Mouse (Mus musculus) hindbrain, postnatal 0 days (tissue): ENCODE measurements around the gene Btd. TPM values are rescaled to one million over a fixed set of nuclear protein-coding genes. Genes with fewer than 3 reads are reported as not detected.

Source experiments
- ATAC-seq: fragments of 200-750 bp; cut with Nextera tagmentation; 2 replicates; pipeline ENCODE4 v1.8.0; 2017; ENCODE audit warnings: mild to moderate bottlenecking, moderate TSS enrichment, moderate library complexity
- DNase-seq: peaks from one replicate; pipeline ENCODE4 v3.0.0-alpha.2; 2015; ENCODE audit warnings: low spot score
- H3K27ac ChIP-seq: fragments of 300-500 bp; sonication (generic); 2 replicates; pipeline ENCODE4 v1.5.1; 2014; ENCODE audit warnings: mild to moderate bottlenecking
- H3K27me3 ChIP-seq: fragments of 300-500 bp; sonication (generic); 2 replicates; pipeline ENCODE4 v1.6.1; 2014; ENCODE audit warnings: low read length, mixed read lengths; ENCODE audit not compliant: insufficient read depth
- H3K36me3 ChIP-seq: fragments of 300-500 bp; sonication (generic); 2 replicates; pipeline ENCODE4 v1.6.1; 2014; ENCODE audit warnings: low read length, mixed read lengths; ENCODE audit not compliant: insufficient read depth
- H3K4me1 ChIP-seq: fragments of 300-500 bp; sonication (generic); 2 replicates; pipeline ENCODE4 v1.6.1; 2014; ENCODE audit warnings: antibody characterized with exemption, low read length, mixed read lengths; ENCODE audit not compliant: insufficient read depth
- H3K4me2 ChIP-seq: fragments of 300-500 bp; sonication (generic); 2 replicates; pipeline ENCODE4 v1.6.1; 2014; ENCODE audit warnings: low read depth, mild to moderate bottlenecking, low read length, moderate library complexity, mixed read lengths
- H3K4me3 ChIP-seq: fragments of 300-500 bp; sonication (generic); 2 replicates; pipeline ENCODE4 v1.5.1; 2014; ENCODE audit warnings: low read length
- H3K9ac ChIP-seq: fragments of 300-500 bp; sonication (generic); replicated peaks from 2 replicates; pipeline ENCODE4 v1.6.1; 2014; ENCODE audit warnings: mild to moderate bottlenecking, low read length, moderate library complexity, mixed read lengths
- H3K9me3 ChIP-seq: fragments of 300-500 bp; sonication (generic); 2 replicates; pipeline ENCODE4 v1.6.1; 2016; ENCODE audit warnings: low read length, mixed read lengths
- CTCF ChIP-seq: IDR thresholded peaks from 2 replicates; pipeline ENCODE4 v1.5.1; 2016; ENCODE audit warnings: antibody characterized with exemption, control low read depth, low read depth
- WGBS: fragments of 180-500 bp; shearing (Covaris S2); extraction: QIAGEN DNeasy Blood & Tissue Kit; methylation state at CpG from one replicate; pipeline ENCODE4 v1.1.7; 2014; 5-methylcytosine and 5-hydroxymethylcytosine counted together
- polyA plus RNA-seq: library from polyadenylated mRNA; unstranded; fragments of >200 nt; fragmentation: Nextera tagmentation; extraction: Ambion mirVana; gene quantifications from 2 replicates; pipeline ENCODE4 v1.2.1, GENCODE M21; 2015
- total RNA-seq: library from RNA; depleted of rRNA; stranded (reverse); fragments of >200 nt; gene quantifications from 2 replicates; pipeline ENCODE4 v1.2.3, GENCODE M21; 2014

Gene Btd
- total and polyA plus RNA-seq, 2 experiments from 2014 or later = 24.5 to 30.8 TPM

DNA sequence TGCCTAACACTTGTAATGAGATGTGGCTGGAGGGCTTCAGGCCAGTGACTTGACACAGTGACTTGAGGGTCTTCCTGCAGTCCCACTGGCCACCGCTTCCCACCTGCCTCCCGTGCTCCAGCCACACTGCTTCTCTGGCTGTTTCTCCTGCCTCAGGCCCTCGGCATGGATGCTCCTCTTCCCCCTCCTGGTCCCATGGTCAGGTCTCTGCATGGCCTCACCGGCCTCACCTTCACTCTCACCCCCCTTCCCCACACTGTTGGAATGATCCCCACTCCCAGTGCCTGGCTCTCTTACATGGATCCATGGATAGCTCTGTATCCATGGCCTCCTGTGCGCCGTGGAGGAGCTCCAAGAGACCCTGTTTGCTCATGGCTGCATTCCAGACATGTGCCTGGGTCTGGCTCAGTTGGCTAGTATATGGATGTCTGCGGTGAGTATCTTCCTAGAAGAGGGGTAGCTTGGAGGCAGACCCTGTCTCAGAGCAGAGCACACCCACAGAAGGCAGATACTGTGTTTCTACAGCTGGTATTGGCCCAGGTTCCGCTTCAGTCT, 17.4 kb downstream of the Btd start:
- 68% methylated on average over 8 of the region's 8 CpGs for WGBS
- no peak for DNase-seq

DNA sequence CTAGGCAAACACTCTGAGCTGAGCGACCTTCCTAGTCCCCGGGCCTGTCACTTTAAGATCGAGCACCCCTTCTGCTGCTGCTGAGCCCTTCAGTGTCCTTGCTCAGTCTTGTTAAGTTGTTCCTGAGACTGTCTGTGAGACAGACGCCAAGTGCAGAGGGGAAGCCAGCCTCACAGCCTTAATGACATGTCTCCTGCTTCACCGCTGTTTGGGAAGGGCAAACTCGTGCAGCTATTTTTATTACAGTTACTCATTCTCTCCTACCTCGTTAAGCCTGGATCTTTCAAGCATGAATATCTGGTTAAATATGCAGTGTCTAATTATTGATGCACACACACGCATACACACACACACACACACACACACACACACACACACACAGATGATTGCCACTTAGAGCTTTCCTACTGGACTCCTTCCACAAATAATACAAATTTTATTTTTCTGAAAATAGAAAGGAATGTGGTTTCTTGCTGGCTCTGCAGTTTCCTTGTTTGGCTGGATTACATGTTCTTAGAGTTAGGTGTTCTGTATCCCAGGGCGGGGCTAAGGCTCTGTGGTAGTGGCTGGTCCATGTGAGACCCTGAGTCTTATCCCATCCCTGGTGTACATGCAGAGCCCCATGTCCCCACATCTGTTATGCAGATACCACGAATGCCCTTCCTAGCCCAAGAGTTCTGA, 18.8 kb downstream of the Btd start:
- H3K9ac ChIP-seq = no peak overlapping the region; the same call in 1 of the 2 replicates
- WGBS = 36% methylated on average over 10 of the region's 10 CpGs
- no peaks in the 10 kb centered on the region for H3K9me3 ChIP-seq
- H3K4me3 ChIP-seq = no peak overlapping the region
- peak overlapping the region; percentile 99 for H3K27ac ChIP-seq
- H3K4me1 ChIP-seq = peaks cover 39% of the 10 kb centered on the region
- no peaks in the 10 kb centered on the region for H3K36me3 ChIP-seq
- TF ChIP-seq CTCF = no peak
- ATAC-seq (no peak), DNase-seq (peak; percentile 53)
- H3K27me3 ChIP-seq = no peaks in the 10 kb centered on the region
- no peak overlapping the region for H3K4me2 ChIP-seq

More for the DNA sequence above, 17.4 kb downstream of the Btd start:
- Histone ChIP-seq H3K36me3 (no peaks in the 10 kb centered on the region), H3K4me3 (no peak overlapping the region), H3K9ac (no peak overlapping the region), H3K27ac (peak overlapping the region; percentile 99; the same call in 1 of the 2 replicates), H3K4me2 (no peak overlapping the region), H3K27me3 (no peaks in the 10 kb centered on the region), H3K9me3 (no peaks in the 10 kb centered on the region), H3K4me1 (peaks cover 27% of the 10 kb centered on the region)
- TF ChIP-seq CTCF = no peak
- no peak for ATAC-seq

DNA sequence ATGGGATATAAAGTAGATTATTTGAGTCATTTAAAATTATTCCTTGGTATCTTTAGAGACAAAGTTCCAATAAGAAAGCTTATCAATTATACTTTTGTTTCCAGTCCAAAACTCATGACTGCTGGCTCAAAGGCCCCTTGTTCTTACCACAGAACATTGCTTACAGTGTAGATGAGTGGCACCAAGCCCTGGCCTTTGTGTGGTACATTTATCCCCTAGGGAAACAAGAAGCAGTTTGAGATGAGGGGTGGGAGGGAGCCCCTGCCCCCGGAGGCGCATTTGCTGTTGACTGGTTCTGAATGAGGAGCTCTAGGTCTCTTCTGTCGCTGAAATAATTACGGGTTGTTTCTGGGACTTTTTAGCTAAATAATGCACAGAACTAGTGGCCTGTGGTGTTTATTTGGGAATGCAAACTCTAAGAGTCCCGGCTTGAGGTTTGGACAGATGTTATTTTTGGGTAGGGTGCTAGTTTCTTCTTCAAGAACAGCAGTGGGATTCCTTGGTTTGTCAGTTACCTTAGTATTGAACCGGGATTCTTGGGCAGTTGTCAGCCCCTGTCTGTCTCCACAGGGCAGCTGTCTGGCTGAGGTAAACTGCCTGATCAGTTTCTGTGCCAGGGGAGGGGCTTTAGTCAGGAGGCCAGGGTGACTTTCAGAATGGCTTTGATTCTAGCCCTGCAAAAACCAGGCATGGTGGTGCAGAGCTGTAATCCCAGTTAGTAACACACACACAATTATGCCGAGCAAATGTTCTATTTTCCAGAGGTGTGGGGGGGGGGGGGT, 19.7 kb downstream of the Btd start:
- ATAC-seq (no peak), DNase-seq (peak; percentile 49)
- Histone ChIP-seq H3K4me2 (0 out of 2 replicates have a peak overlapping the region, but pooled peaks have one; percentile 0), H3K4me3 (no peak overlapping the region), H3K9me3 (no peaks in the 10 kb centered on the region), H3K27ac (peak overlapping the region; percentile 99), H3K4me1 (peaks cover 43% of the 10 kb centered on the region), H3K36me3 (no peaks in the 10 kb centered on the region), H3K9ac (no peak overlapping the region), H3K27me3 (no peaks in the 10 kb centered on the region)
- 41% methylated on average over 7 of the region's 7 CpGs for WGBS
- no peak for TF ChIP-seq CTCF

DNA sequence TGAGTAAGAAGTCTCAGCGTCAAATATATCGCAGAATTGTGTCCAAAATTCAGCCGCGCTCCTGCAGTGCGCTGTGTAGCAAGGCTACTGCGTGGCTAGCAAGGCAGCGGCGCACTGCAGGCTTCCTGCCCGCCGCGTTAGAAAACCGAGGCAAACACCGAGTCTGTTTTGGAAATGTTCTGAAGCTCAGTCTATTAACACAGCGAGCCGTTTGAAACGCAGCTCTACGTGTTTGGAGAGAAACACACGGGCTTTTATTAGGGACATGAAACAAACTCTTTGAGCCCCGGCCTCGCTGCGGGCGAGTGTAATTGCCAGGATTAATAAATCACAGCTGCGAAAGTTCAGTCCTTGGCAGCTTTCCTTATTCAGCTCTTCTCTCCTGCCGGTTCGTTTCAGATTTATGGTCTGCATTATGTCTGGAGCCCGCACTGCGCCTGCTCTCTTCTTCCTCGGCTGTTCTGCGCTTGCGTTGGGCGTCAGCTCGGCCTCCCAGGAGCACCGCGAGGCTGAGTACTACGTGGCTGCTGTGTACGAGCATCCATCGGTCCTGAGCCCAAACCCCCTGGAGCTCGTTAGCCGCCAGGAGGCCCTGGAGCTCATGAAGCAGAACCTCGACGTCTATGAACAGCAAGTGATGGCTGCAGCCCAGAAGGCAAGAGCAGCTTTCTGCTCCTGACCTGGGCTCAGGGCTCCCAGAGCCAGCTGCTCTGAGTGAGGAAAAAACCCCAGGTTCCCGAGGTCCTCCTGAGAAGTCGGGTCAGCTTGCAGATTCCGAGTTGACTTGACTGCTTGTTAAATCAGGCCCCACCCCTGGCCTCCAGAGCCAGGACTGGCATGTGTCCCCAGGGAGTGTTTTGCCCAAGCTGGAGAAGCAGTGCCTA, 21.1 kb downstream of the Btd start:
- no peaks in the 10 kb centered on the region; the same call in 1 of the 2 replicates for H3K36me3 ChIP-seq
- no peaks in the 10 kb centered on the region for H3K27me3 ChIP-seq
- peak overlapping the region; percentile 60 for H3K9ac ChIP-seq
- peak; percentile 92 for ATAC-seq
- no peaks in the 10 kb centered on the region for H3K9me3 ChIP-seq
- peak overlapping the region; percentile 99 for H3K27ac ChIP-seq
- peaks cover 43% of the 10 kb centered on the region for H3K4me1 ChIP-seq
- TF ChIP-seq CTCF = peak; percentile 46; the same call in 1 of the 2 replicates
- peak overlapping the region; percentile 36 for H3K4me3 ChIP-seq
- DNase-seq = peak; percentile 95
- WGBS = 1% methylated on average over 44 of the region's 44 CpGs
- peak overlapping the region; percentile 64 for H3K4me2 ChIP-seq

DNA sequence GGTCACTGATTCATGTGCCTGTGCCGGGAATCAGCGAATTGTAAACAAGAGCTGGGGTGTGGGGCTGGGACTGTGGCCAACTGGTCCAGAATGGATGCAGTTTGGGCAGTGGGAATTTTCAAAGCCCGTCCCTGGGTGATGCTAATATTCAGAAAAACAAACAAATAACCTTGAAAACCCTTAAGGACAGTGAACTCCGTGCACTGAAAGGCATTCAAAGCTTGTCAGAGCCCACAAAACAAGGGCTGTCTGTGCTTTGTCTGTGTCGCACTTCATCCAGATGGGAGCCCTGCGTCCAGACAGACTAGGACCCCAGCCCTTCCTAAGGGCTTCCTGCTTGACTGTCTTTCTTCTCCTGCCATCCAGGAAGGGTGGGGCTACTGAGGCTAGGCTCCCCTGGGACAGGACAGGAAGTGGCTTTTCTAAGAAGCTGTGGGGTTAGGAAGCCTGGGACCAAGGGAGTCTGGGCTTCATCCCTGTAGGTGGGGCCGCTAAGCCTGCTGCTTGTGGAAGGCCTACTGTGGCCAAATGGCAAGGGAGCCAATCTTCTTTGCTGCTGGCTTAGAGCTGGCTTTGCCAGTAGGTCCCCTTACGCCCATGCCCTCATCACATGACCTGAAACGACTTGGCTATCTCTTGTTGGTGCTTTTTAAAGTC, 21.9 kb downstream of the Btd start:
- Histone ChIP-seq H3K9ac (peak overlapping the region; percentile 60), H3K9me3 (no peaks in the 10 kb centered on the region), H3K4me3 (peak overlapping the region; percentile 36), H3K36me3 (peaks cover 4% of the 10 kb centered on the region; the same call in 1 of the 2 replicates), H3K4me1 (peaks cover 43% of the 10 kb centered on the region), H3K4me2 (peak overlapping the region; percentile 64), H3K27me3 (no peaks in the 10 kb centered on the region), H3K27ac (peak overlapping the region; percentile 99)
- ATAC-seq (peak; percentile 30), DNase-seq (peak; percentile 67)
- WGBS = 13% methylated on average over 9 of the region's 9 CpGs
- TF ChIP-seq CTCF = no peak
